Mouse (Mus musculus) macrophage (primary cell): Measurements from ENCODE around the gene Cutal. TPM values are rescaled to one million over a fixed set of nuclear protein-coding genes. Genes with fewer than 3 reads are reported as not detected.
"Not testable (repeated sequence)": the region's sequence is repeated elsewhere in the genome, so short reads cannot be mapped to it uniquely, and the experiment has no call there.

Source experiments
- H3K27ac ChIP-seq: fragments of 350-480 bp; formaldehyde crosslinking; 2 replicates; pipeline ENCODE4 v1.9.0; 2021
- H3K36me3 ChIP-seq: fragments of 350-480 bp; formaldehyde crosslinking; 2 replicates; pipeline ENCODE4 v1.9.0; 2021; ENCODE audit errors: inconsistent target
- H3K4me3 ChIP-seq: fragments of 350-480 bp; formaldehyde crosslinking; 2 replicates; pipeline ENCODE4 v1.9.0; 2021; ENCODE audit errors: inconsistent target
- H3K79me2 ChIP-seq: fragments of 350-480 bp; formaldehyde crosslinking; 2 replicates; pipeline ENCODE4 v1.9.0; 2021; ENCODE audit errors: inconsistent target
- WGBS: methylation state at CpG from one replicate; pipeline ENCODE4 v1.1.7; 2026; ENCODE audit warnings: inconsistent platforms; ENCODE audit not compliant: missing documents; 5-methylcytosine and 5-hydroxymethylcytosine counted together
- polyA plus RNA-seq: library from polyadenylated mRNA; stranded (reverse); fragments of 250-400 nt; gene quantifications from 3 replicates; pipeline ENCODE4 v1.2.4, GENCODE M21; 2018; ENCODE audit warnings: inconsistent platforms
- total RNA-seq, 78 experiments: library from RNA; depleted of rRNA; stranded (reverse); fragments of 250-400 nt; gene quantifications; 1 replicate in 9 of 78; 2 replicates in 24 of 78; 3 replicates in 43 of 78; 4 replicates in 2 of 78; pipeline ENCODE4 v1.2.4; 2018; ENCODE audit warnings: inconsistent platforms in 56 of 78

Cutal gene
- not detected for total RNA-seq (2018; cell fraction: chromatin; rRNA removed)
- total RNA-seq (2018; cell fraction: cytosol; rRNA removed): not detected
- not detected for total RNA-seq (2018; cell fraction: nucleus; rRNA removed)
- polyA plus RNA-seq: not detected in 3 replicates

- Histone ChIP-seq H3K36me3 (no peaks in the 10 kb centered on the region), H3K27ac (no peak within 1 kb of the TSS), H3K79me2 (peaks cover 14% of the 10 kb centered on the region), H3K4me3 (no peak within 1 kb of the TSS)
- WGBS: 53% methylated on average over 14 of the region's 14 CpGs
Measured at GRCm38 (mm10) chr2:34874271-34874670, at the start of gene Cutal. TSS of gene Cutal (plus strand) at chr2:34874396.

GRCm38 (mm10) chr2:34825827-34826459, 48.3 kb upstream of the Cutal start, which contains the start of gene Fbxw2:
TSS of gene Fbxw2 (minus strand) at chr2:34826311.
- peak within 1 kb of the TSS; percentile 76 for H3K4me3 ChIP-seq
- WGBS: under 1% methylated on average over 54 of the region's 57 CpGs
- H3K27ac ChIP-seq: peak within 1 kb of the TSS; percentile 45
- H3K79me2 ChIP-seq: peaks cover 46% of the 10 kb centered on the region
- peaks cover 16% of the 10 kb centered on the region; the same call in 1 of the 2 replicates for H3K36me3 ChIP-seq

GRCm38 (mm10) chr2:34826460-34827231, 47.5 kb upstream of the Cutal start:
- Histone ChIP-seq H3K27ac (peak overlapping the region; percentile 45), H3K4me3 (peak overlapping the region; percentile 76), H3K79me2 (peaks cover 40% of the 10 kb centered on the region), H3K36me3 (peaks cover 11% of the 10 kb centered on the region; the same call in 1 of the 2 replicates)
- 44% methylated on average over 18 of the region's 21 CpGs for WGBS

GRCm38 (mm10) chr2:34827591-34827990, 46.6 kb upstream of the Cutal start:
- peaks cover 32% of the 10 kb centered on the region for H3K79me2 ChIP-seq
- WGBS: 82% methylated on average over 4 of the region's 4 CpGs
- H3K27ac ChIP-seq: no peak overlapping the region; the same call in 1 of the 2 replicates
- no peak overlapping the region for H3K4me3 ChIP-seq
- peaks cover 4% of the 10 kb centered on the region; the same call in 1 of the 2 replicates for H3K36me3 ChIP-seq

- Histone ChIP-seq H3K4me3 (no peak overlapping the region), H3K27ac (no peak overlapping the region; the same call in 1 of the 2 replicates), H3K79me2 (peaks cover 27% of the 10 kb centered on the region), H3K36me3 (no peaks in the 10 kb centered on the region)
- WGBS: 11% methylated on average over 1 of the region's 1 CpGs
Measured at GRCm38 (mm10) chr2:34828026-34828425, 46.2 kb upstream of the Cutal start.

GRCm38 (mm10) chr2:34830066-34830465, 44.1 kb upstream of the Cutal start:
- H3K4me3 ChIP-seq, H3K36me3 ChIP-seq, H3K27ac ChIP-seq, H3K79me2 ChIP-seq: not testable (repeated sequence)
- WGBS: 93% methylated on average over 14 of the region's 17 CpGs

- H3K79me2 ChIP-seq, H3K36me3 ChIP-seq, H3K4me3 ChIP-seq, H3K27ac ChIP-seq: not testable (repeated sequence)
- 70% methylated on average over 8 of the region's 11 CpGs for WGBS
Measured at GRCm38 (mm10) chr2:34832766-34833457, 41.3 kb upstream of the Cutal start, which contains the start of gene Gm34653. TSS of gene Gm34653 (plus strand) at chr2:34833007.

- 94% methylated on average over 17 of the region's 17 CpGs for WGBS
- no peaks in the 10 kb centered on the region for H3K79me2 ChIP-seq
- no peak overlapping the region for H3K27ac ChIP-seq
- no peaks in the 10 kb centered on the region for H3K36me3 ChIP-seq
- no peak overlapping the region for H3K4me3 ChIP-seq
Measured at GRCm38 (mm10) chr2:34833624-34834023, 40.6 kb upstream of the Cutal start.

GRCm38 (mm10) chr2:34835669-34836068, 38.5 kb upstream of the Cutal start:
- Histone ChIP-seq H3K4me3 (no peak overlapping the region), H3K36me3 (no peaks in the 10 kb centered on the region), H3K79me2 (no peaks in the 10 kb centered on the region), H3K27ac (no peak overlapping the region)
- 94% methylated on average over 3 of the region's 3 CpGs for WGBS

- H3K36me3 ChIP-seq, H3K4me3 ChIP-seq, H3K27ac ChIP-seq, H3K79me2 ChIP-seq: not testable (repeated sequence)
- WGBS: 72% methylated on average over 5 of the region's 5 CpGs
Measured at GRCm38 (mm10) chr2:34840143-34840542, 34.1 kb upstream of the Cutal start.

GRCm38 (mm10) chr2:34841706-34842105, 32.5 kb upstream of the Cutal start:
- Histone ChIP-seq H3K4me3 (no peak overlapping the region), H3K79me2 (no peaks in the 10 kb centered on the region), H3K36me3 (no peaks in the 10 kb centered on the region), H3K27ac (no peak overlapping the region)
- WGBS: 98% methylated on average over 7 of the region's 8 CpGs

GRCm38 (mm10) chr2:34843211-34843939, 30.8 kb upstream of the Cutal start:
- 79% methylated on average over 11 of the region's 11 CpGs for WGBS
- H3K27ac ChIP-seq: no peak overlapping the region
- no peaks in the 10 kb centered on the region for H3K79me2 ChIP-seq
- H3K4me3 ChIP-seq: no peak overlapping the region
- no peaks in the 10 kb centered on the region for H3K36me3 ChIP-seq

- 100% methylated on average over 1 of the region's 1 CpGs for WGBS
- H3K36me3 ChIP-seq: peaks cover 6% of the 10 kb centered on the region
- H3K79me2 ChIP-seq: no peaks in the 10 kb centered on the region
- H3K27ac ChIP-seq: no peak overlapping the region
- no peak overlapping the region for H3K4me3 ChIP-seq
Measured at GRCm38 (mm10) chr2:34847702-34848101, 26.5 kb upstream of the Cutal start.

- H3K4me3 ChIP-seq: no peak overlapping the region
- WGBS: 96% methylated on average over 4 of the region's 4 CpGs
- H3K79me2 ChIP-seq: no peaks in the 10 kb centered on the region
- no peak overlapping the region for H3K27ac ChIP-seq
- H3K36me3 ChIP-seq: peaks cover 74% of the 10 kb centered on the region
Measured at GRCm38 (mm10) chr2:34855265-34855664, 18.9 kb upstream of the Cutal start.
